Mouse (Mus musculus): ENCODE measurements around the gene Tcn2.

- no peak for TF ChIP-seq POLR2A (IDR thresholded peaks at IDR 0.05; ENCODE audit: borderline replicate concordance, insufficient read depth, low read length)
- no peak for TF ChIP-seq CTCF (IDR thresholded peaks at IDR 0.05; ENCODE audit: borderline replicate concordance, insufficient read depth, low read depth, low read length)
These were observed 4.4 kb upstream of the Tcn2 start for GRCm38 (mm10) chr11:3936318-3936717.

Measured in cerebellum, adult 2 months (tissue).